Mouse (Mus musculus) kidney, adult 8-10 months (tissue): ENCODE data around the gene Ccnf.

Experiments used
- DNase-seq, 2 experiments: peaks; one replicate each; pipeline ENCODE4 v3.0.0; 2022

Gene Ccnf

GRCm38 (mm10) chr17:24222653-24223052 lies 28.6 kb downstream of the Ccnf start:
- DNase-seq, result no peak

DNA sequence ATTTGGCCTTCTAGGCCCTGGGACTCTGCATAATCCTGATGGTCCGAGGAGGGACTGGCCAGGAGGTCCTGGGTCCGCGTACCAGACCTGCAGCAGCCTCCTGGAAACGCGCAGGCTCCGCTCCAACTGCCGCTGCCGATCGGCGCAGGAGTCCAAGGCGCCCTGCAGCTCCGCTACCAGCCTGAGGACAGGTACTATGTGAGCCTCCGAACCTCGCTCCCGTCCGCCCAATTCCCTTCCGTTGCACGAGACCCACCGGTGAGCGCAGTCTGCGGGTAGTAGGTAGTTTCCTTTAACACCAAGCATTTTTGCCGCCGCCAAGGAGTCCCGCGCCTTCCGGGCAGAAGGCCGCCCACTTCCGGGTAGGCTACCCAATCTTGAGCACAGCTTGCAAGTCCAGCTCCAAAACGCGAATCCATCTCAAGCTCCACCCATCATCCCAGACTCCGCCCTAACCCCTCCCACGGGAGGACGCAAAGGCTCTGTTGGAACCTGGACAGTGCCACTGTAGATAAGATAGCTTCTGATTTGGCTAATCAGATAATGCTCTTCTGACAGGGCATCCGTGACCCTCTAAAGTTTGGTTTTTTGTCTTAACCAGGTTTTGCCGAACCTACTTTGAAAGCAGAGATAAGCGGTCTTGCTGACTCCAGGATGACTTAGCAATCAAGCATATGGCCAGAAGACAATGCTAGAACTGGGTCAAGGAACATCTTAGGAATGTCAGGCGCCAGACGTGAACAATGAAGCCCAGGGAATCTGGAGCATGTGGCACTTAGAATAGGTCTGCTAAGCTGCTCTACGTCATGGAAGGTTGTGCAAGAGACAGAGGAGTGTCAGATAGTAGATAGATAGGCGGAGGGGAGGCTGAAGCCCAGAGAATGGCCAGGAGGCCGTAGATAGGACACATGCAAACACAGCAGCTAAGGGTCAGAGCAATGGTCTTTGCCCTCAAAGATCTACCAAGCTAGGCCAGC lies 30.6 kb downstream of the Ccnf start, which contains the start of gene Tedc2:
Gene Tedc2 (minus strand): TSS at position 417 of the 977 bp plus-strand sequence.
- peak; percentile 97 to 98 for DNase-seq

GRCm38 (mm10) chr17:24216836-24217235 lies 34.4 kb downstream of the Ccnf start:
- DNase-seq, result no peak

- DNase-seq, result no peak
Observed at GRCm38 (mm10) chr17:24213186-24213585, 38.1 kb downstream of the Ccnf start.

- no peak for DNase-seq
Observed at GRCm38 (mm10) chr17:24212441-24213018, 38.8 kb downstream of the Ccnf start.

- peak; percentile 35 to 42 for DNase-seq
Observed at GRCm38 (mm10) chr17:24211631-24212440, 39.4 kb downstream of the Ccnf start.

- DNase-seq, result no peak
Observed at GRCm38 (mm10) chr17:24210591-24210990, 40.7 kb downstream of the Ccnf start.

- no peak for DNase-seq
Observed at GRCm38 (mm10) chr17:24209916-24210240, 41.4 kb downstream of the Ccnf start.

GRCm38 (mm10) chr17:24209043-24209915 lies 42.0 kb downstream of the Ccnf start, which contains the start of gene Ntn3:
TSS of gene Ntn3 (minus strand) at chr17:24209531.
- peak in 1 of 2 experiments; percentile 7 for DNase-seq

DNA sequence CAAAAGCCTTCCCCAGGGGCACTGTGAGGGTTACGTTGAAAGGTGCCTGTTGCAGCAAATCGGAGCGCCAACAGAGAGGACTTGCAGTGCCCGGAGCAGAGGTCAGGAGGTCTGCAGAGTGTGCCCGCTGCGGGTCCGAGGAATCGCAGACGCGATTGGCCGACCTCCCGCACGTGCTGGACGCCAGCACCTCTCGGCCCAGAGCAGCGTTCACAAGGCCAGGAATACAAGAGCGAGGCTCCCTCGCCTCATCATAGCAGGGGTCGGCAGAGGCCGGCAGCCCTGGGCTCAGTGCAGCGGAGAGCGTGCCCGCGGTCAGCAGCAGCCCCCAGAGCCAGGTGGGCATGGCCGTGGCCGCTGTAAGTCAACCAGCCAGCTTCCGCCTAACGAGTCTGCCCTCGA lies 42.6 kb downstream of the Ccnf start:
- DNase-seq, result peak in 1 of 2 experiments; percentile 14

DNA sequence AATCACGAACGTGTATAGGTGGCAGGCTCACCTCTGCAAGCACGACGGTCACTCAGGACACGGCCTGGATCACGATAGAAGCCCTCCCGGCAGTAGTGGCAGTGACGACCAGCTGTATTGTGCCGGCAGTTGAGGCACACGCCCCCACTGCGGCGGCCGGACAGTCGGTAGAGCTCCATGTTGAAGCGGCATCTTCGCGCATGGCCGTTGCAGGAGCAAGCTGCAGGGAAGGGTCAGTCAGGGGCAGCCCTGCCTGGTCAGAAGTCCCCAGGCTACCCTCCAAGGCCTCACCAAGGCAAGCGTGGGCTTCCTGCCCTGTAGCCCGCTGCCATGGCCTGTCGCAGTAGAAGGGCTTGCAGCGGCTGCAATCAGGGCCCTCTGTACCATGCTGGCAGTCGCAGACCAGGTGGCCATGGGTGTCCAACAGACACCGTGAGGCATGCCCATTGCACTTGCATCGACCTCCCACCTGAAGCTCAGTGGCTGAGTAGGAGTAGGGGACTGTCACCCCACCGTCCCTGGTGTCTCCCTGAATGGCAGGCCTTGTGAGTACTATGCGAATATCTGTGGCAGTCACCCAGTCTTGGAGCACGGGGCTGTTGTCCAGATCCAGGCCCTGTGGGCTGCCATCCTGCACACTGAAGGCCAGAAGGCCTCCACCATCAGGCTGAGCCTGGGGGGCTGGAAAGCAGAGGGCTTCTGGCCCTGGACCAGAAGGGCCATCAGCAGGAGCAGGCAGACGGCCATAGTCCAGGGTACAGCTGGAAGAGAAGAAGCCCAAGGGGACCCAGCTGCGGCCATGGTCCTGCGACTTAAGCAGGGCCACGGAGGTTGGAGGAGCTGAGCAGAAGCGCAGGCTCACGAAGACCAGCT lies 43.3 kb downstream of the Ccnf start:
- DNase-seq, result no peak

DNA sequence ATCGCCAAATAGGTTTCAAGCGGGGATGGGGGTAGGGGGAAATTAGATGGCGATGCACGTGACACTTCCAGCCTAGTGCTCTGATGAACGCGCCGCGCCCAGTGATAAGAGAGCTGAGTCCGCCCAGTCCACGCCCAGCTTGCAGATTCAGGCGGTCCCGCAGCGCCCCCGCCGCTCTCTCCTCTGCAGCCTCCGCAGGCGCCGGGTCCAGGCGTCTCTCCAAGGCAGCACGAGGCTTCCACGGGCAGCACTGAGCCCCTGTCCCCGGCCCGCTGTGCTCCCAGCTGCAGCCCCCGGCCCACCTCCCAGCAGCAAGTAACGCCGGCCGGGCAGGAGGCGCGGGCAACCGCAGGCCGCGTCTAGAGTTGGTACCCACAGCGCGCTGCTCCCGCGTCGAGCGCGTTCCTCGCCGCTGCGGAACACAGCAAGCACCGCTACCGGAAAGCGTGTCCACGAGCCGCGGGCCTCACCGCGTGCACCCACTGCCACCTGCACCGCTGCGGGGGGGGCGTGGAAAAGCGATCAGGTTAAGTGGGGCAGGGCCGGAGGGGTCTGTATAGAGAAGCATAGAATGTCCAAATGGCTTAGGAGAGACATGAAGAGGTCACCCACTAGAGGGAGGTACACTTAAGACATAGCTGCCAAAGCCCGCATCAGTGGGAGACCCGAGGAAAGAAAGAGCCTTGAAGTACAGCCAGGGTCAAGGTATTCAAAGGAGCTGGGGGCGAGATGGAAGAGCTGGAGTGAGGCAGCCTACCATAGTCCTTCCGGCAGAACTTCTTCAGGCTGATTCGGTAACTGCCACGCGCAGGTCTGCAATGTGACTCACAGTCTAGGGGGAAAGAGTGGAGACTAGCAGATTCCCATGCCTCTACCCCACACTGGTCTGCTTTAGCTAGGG lies 44.6 kb downstream of the Ccnf start:
- peak in 1 of 2 experiments; percentile 19 for DNase-seq

DNA sequence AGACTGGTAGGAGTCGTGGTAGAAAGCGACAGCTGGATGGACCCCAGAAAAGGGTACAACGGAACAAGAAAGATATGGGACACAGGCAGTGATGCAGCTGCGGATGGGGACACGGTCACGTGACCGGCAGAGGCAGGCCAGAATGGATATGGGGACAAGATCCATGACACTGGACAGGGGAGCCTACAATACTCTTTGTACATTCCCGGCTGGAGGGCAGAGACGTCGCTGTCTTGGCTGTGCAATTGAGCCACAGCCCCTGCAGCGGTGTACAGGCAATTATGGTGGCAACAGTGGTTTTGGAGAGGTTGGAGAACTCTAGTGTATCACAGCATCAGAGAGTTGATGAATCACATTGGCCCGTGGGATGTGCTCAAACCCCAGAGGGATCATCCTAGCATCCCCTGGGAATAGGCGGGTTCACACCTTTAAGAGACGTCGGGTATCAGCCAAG lies 45.3 kb downstream of the Ccnf start:
- DNase-seq, result peak in 1 of 2 experiments; percentile 44

GRCm38 (mm10) chr17:24205284-24205888 lies 45.9 kb downstream of the Ccnf start, which contains the start of gene Tbc1d24:
TSS of gene Tbc1d24 (minus strand) at chr17:24205562.
- peak; percentile 89 to 90 for DNase-seq

- DNase-seq, result no peak
Observed at GRCm38 (mm10) chr17:24204846-24205245, 46.4 kb downstream of the Ccnf start.

- no peak for DNase-seq
Observed at GRCm38 (mm10) chr17:24203611-24204534, 47.4 kb downstream of the Ccnf start.

DNA sequence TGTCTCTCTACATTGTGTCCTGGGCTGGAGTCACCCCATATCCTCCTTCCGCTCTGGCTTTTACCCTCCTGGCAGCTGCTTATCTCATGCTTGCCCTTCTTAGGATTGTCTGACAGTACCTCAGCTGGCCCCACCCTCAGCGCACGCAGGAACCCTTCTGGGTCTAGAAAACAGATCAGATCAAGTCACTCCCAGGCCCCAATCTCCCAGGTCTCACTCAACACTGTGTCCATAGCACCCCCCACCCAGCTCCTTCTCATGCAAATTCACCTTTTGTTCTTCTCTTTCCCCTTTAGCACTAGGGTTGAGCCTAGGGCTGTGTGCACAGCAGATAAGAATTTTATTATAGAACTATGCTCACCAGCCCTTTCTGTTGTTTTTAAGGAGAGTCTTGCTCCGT lies 48.2 kb downstream of the Ccnf start:
- no peak for DNase-seq

DNA sequence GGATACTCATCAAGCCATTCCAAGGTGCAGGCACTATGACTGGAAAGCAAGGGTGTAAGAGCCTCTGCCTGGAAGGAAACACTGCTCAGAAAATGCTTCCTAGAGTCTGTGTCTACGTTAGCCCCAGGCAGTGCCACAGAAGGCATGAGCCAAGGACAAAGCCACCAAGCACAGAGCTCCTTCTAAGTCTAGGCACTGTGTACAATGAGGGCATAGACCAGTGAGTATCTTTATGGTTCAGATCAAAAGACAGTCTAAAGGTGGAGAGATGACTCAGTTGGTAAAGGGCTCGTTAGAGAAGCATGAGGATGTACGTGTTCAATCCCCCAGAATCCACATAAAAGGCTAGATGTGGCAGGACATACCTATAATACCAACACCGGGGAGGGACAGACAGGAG lies 50.2 kb downstream of the Ccnf start:
- DNase-seq, result no peak
